Mouse (Mus musculus): ENCODE measurements around the gene Fcrl6. TPM values are rescaled to one million over a fixed set of nuclear protein-coding genes. Genes with fewer than 3 reads are reported as not detected.
A peak's percentile ranks its signal among the peaks of the same experiment; 100 is the strongest.

The Fcrl6 gene
- polyA plus RNA-seq, 1 experiment, result not detected

DNA sequence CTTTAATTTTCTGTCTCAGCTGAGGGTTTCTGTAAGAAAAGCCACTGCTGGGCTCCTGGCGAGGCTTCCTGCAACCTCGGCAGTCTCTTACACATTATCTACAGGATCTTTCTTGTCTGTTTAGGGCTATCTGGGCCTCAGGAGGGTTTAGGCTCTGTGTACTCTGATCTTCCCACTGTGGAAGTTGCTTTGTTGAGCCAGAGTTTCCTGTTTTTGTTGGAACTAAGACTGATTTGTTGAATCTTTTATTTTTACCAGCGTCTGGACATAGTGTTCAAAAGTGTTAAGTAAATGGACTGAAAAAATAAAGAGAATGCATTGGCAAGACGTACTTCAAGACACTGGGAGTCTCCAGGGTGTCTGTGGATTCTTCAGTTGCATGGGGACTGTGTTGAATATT, 32.9 kb upstream of the Fcrl6 start:
- H3K4me1 ChIP-seq (ENCODE audit: control insufficient read depth, insufficient read depth, low read length), result no peaks in the 10 kb centered on the region; the same call in 1 of the 2 replicates
- no peak for TF ChIP-seq CTCF (IDR thresholded peaks at IDR 0.05; ENCODE audit: control insufficient read depth, insufficient read depth, low read length)
- no peak for TF ChIP-seq POLR2A (IDR thresholded peaks at IDR 0.05; ENCODE audit: borderline replicate concordance, control insufficient read depth, low read depth, low read length)
- no peak overlapping the region for H3K27ac ChIP-seq (ENCODE audit: control insufficient read depth, insufficient read depth, low read depth, low read length, poor library complexity)
- 34% methylated on average over 4 of the region's 4 CpGs for WGBS
- H3K4me3 ChIP-seq (replicated peaks; ENCODE audit: control insufficient read depth, low read depth, low read length), result no peak overlapping the region

- no peaks in the 10 kb centered on the region; the same call in 1 of the 2 replicates for H3K4me1 ChIP-seq (ENCODE audit: control insufficient read depth, insufficient read depth, low read length)
- H3K27ac ChIP-seq (ENCODE audit: control insufficient read depth, insufficient read depth, low read depth, low read length, poor library complexity), result no peak overlapping the region
- no peak for TF ChIP-seq CTCF (IDR thresholded peaks at IDR 0.05; ENCODE audit: control insufficient read depth, insufficient read depth, low read length)
- TF ChIP-seq POLR2A (IDR thresholded peaks at IDR 0.05; ENCODE audit: borderline replicate concordance, control insufficient read depth, low read depth, low read length), result no peak
- WGBS, result 92% methylated on average over 2 of the region's 2 CpGs
- H3K4me3 ChIP-seq (replicated peaks; ENCODE audit: control insufficient read depth, low read depth, low read length), result no peak overlapping the region
Measured at GRCm38 (mm10) chr1:172634136-172634535, 31.8 kb upstream of the Fcrl6 start.

DNA sequence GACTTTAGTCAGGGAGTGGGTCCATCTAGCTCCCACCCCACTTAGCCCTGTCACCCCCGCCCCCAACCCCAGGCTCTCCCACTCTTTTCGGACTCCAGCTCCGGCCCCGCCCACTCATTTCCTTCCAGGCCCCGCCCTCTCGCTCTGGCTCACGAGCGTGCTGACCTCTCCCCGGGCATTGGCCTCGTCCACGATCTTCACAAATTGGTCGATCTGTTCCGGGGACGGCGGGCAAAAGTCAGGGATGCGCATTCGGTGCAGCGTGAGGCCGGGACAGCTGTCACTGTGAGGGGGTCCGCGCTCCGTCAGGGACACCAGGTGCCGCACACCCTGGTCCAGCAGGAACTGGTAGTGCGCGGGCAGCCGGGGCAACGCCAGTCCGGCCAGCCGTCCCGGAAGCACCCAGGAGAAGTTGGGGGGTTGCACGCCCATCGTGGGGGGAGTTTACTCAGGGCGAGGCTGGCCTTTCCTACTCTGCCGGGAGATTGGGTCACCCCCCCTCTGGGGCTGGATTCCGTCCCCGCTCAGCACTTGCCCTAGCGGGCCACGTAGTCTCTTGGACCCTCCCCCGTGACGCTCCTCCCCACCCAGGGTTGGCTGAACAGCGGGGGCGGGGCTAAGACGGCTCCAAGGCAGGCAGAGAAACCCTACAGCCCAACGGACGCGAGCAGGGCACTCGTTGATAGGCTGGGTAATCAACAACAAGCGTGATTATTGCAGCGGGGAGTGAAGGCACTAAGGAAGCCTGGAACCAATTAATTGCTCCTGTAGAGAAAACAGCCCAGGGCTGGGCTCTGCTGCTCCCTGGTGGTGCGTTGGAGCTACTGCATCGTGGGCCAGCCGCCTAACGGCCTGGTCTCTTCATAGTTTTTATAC, 30.3 kb upstream of the Fcrl6 start, which contains the start of gene Dusp23:
TSS of gene Dusp23 (minus strand) at position 512 of the 876 bp plus-strand sequence.
- TF ChIP-seq POLR2A (IDR thresholded peaks at IDR 0.05; ENCODE audit: borderline replicate concordance, control insufficient read depth, low read depth, low read length), result peak; percentile 50; the same call in 1 of the 2 replicates
- TF ChIP-seq CTCF (IDR thresholded peaks at IDR 0.05; ENCODE audit: control insufficient read depth, insufficient read depth, low read length), result peak; percentile 83

DNA sequence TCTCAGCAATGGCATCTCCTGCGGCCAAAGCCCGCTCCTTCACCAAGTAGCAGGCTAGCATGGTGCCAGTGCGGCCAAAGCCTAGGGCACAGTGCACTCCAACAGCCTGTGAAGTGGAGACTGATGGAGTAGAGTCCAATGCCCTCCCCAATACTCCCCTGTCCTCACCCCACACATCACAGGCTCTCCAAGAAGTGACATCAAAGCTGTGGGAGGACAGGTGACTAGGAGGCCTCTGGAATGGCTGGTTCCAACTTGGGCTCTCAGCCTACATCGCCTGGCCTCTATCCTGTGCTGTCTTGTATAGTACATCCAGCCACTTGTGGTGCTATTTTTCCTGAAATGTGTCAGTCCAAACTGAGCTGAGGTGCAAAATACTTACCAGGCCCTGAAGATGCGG, 29.4 kb upstream of the Fcrl6 start:
- H3K4me1 ChIP-seq (ENCODE audit: control insufficient read depth, insufficient read depth, low read length), result no peaks in the 10 kb centered on the region; the same call in 1 of the 2 replicates
- no peak for TF ChIP-seq POLR2A (IDR thresholded peaks at IDR 0.05; ENCODE audit: borderline replicate concordance, control insufficient read depth, low read depth, low read length)
- TF ChIP-seq CTCF (IDR thresholded peaks at IDR 0.05; ENCODE audit: control insufficient read depth, insufficient read depth, low read length), result no peak
- no peak overlapping the region for H3K4me3 ChIP-seq (replicated peaks; ENCODE audit: control insufficient read depth, low read depth, low read length)
- H3K27ac ChIP-seq (ENCODE audit: control insufficient read depth, insufficient read depth, low read depth, low read length, poor library complexity), result no peak overlapping the region; the same call in 1 of the 2 replicates
- WGBS, result 86% methylated on average over 5 of the region's 5 CpGs

More for the DNA sequence above, 30.3 kb upstream of the Fcrl6 start, which contains the start of gene Dusp23:
- no peaks in the 10 kb centered on the region; the same call in 1 of the 2 replicates for H3K4me1 ChIP-seq (ENCODE audit: control insufficient read depth, insufficient read depth, low read length)
- H3K27ac ChIP-seq (ENCODE audit: control insufficient read depth, insufficient read depth, low read depth, low read length, poor library complexity), result peak within 1 kb of the TSS; percentile 35
- under 1% methylated on average over 53 of the region's 53 CpGs for WGBS
- peak within 1 kb of the TSS; percentile 84 for H3K4me3 ChIP-seq (replicated peaks; ENCODE audit: control insufficient read depth, low read depth, low read length)

- WGBS, result 79% methylated on average over 7 of the region's 7 CpGs
- TF ChIP-seq CTCF (IDR thresholded peaks at IDR 0.05; ENCODE audit: control insufficient read depth, insufficient read depth, low read length), result no peak
- TF ChIP-seq POLR2A (IDR thresholded peaks at IDR 0.05; ENCODE audit: borderline replicate concordance, control insufficient read depth, low read depth, low read length), result no peak
- Histone ChIP-seq H3K4me1 (ENCODE audit: control insufficient read depth, insufficient read depth, low read length) (no peaks in the 10 kb centered on the region), H3K4me3 (replicated peaks; ENCODE audit: control insufficient read depth, low read depth, low read length) (no peak overlapping the region), H3K27ac (ENCODE audit: control insufficient read depth, insufficient read depth, low read depth, low read length, poor library complexity) (no peak overlapping the region)
Measured at GRCm38 (mm10) chr1:172629831-172630230, 27.5 kb upstream of the Fcrl6 start.

- TF ChIP-seq CTCF (IDR thresholded peaks at IDR 0.05; ENCODE audit: control insufficient read depth, insufficient read depth, low read length) (no peak), POLR2A (IDR thresholded peaks at IDR 0.05; ENCODE audit: borderline replicate concordance, control insufficient read depth, low read depth, low read length) (no peak)
- no peak overlapping the region for H3K27ac ChIP-seq (ENCODE audit: control insufficient read depth, insufficient read depth, low read depth, low read length, poor library complexity)
- H3K4me1 ChIP-seq (ENCODE audit: control insufficient read depth, insufficient read depth, low read length), result no peaks in the 10 kb centered on the region
- no peak overlapping the region for H3K4me3 ChIP-seq (replicated peaks; ENCODE audit: control insufficient read depth, low read depth, low read length)
- 94% methylated on average over 3 of the region's 3 CpGs for WGBS
Measured at GRCm38 (mm10) chr1:172626306-172626705, 24.0 kb upstream of the Fcrl6 start.

GRCm38 (mm10) chr1:172624081-172624480, 21.7 kb upstream of the Fcrl6 start:
- no peak overlapping the region for H3K27ac ChIP-seq (ENCODE audit: control insufficient read depth, insufficient read depth, low read depth, low read length, poor library complexity)
- no peaks in the 10 kb centered on the region for H3K4me1 ChIP-seq (ENCODE audit: control insufficient read depth, insufficient read depth, low read length)
- no peak overlapping the region for H3K4me3 ChIP-seq (replicated peaks; ENCODE audit: control insufficient read depth, low read depth, low read length)
- TF ChIP-seq CTCF (IDR thresholded peaks at IDR 0.05; ENCODE audit: control insufficient read depth, insufficient read depth, low read length) (no peak), POLR2A (IDR thresholded peaks at IDR 0.05; ENCODE audit: borderline replicate concordance, control insufficient read depth, low read depth, low read length) (no peak)
- WGBS, result 67% methylated on average over 3 of the region's 3 CpGs

DNA sequence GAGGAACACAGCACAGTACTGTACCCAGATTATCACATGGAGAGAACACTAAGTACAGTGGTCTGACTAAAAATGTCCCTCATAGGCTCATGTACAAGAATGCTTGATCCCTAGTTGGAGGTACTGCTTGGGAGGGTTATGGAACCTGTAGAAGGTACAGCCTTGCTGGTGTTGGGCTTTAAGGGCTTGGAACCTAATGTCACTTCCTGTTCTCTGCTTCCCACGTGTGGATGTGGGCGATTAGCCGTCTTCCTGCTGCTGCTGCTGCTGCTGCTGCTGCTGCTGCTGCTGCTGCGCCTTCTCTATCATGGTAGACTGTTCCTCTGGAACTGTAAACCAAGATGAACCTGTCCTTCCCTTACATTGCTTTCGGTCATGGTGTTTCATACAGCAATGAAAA, 21.2 kb upstream of the Fcrl6 start:
- TF ChIP-seq CTCF (IDR thresholded peaks at IDR 0.05; ENCODE audit: control insufficient read depth, insufficient read depth, low read length) (no peak), POLR2A (IDR thresholded peaks at IDR 0.05; ENCODE audit: borderline replicate concordance, control insufficient read depth, low read depth, low read length) (no peak)
- H3K4me1 ChIP-seq (ENCODE audit: control insufficient read depth, insufficient read depth, low read length), result no peaks in the 10 kb centered on the region
- 28% methylated on average over 5 of the region's 5 CpGs for WGBS

More for the DNA sequence above, 21.2 kb upstream of the Fcrl6 start:
- H3K27ac ChIP-seq (ENCODE audit: control insufficient read depth, insufficient read depth, low read depth, low read length, poor library complexity), result no peak overlapping the region
- no peak overlapping the region for H3K4me3 ChIP-seq (replicated peaks; ENCODE audit: control insufficient read depth, low read depth, low read length)

Data from bone marrow, adult 2 months (tissue).